Mouse (Mus musculus) neural tube, embryonic 12.5 days (tissue): ENCODE data around the gene Hnrnpul1. TPM values are rescaled to one million over a fixed set of nuclear protein-coding genes. Genes with fewer than 3 reads are reported as not detected.

Experiments used
- ATAC-seq: fragments of 200-750 bp; cut with Nextera tagmentation; 2 replicates; pipeline ENCODE4 v1.8.0; 2017; ENCODE audit warnings: low read depth, mild to moderate bottlenecking, moderate TSS enrichment, moderate library complexity; ENCODE audit not compliant: low FRiP score
- H3K27ac ChIP-seq: fragments of 300-500 bp; sonication (generic); 2 replicates; pipeline ENCODE4 v1.5.1; 2016
- H3K27me3 ChIP-seq: fragments of 300-500 bp; sonication (generic); replicated peaks from 2 replicates; pipeline ENCODE4 v1.6.1; 2016; ENCODE audit warnings: mild to moderate bottlenecking
- H3K36me3 ChIP-seq: fragments of 300-500 bp; sonication (generic); 2 replicates; pipeline ENCODE4 v1.6.1; 2016; ENCODE audit warnings: mild to moderate bottlenecking
- H3K4me1 ChIP-seq: fragments of 300-500 bp; sonication (generic); 2 replicates; pipeline ENCODE4 v1.6.1; 2016
- H3K4me2 ChIP-seq: fragments of 300-500 bp; sonication (generic); replicated peaks from 2 replicates; pipeline ENCODE4 v1.6.1; 2016; ENCODE audit warnings: mild to moderate bottlenecking
- H3K4me3 ChIP-seq: fragments of 300-500 bp; sonication (generic); 2 replicates; pipeline ENCODE4 v1.5.1; 2016
- H3K9ac ChIP-seq: fragments of 300-500 bp; sonication (generic); 2 replicates; pipeline ENCODE4 v1.6.1; 2016; ENCODE audit warnings: mild to moderate bottlenecking
- H3K9me3 ChIP-seq: fragments of 300-500 bp; sonication (generic); 2 replicates; pipeline ENCODE4 v1.6.1; 2016; ENCODE audit warnings: mild to moderate bottlenecking
- WGBS: fragments of 180-500 bp; shearing (Covaris S2); methylation state at CpG from one replicate; pipeline ENCODE4 v1.1.7; 2016; 5-methylcytosine and 5-hydroxymethylcytosine counted together
- polyA plus RNA-seq: library from polyadenylated mRNA; unstranded; fragments of >200 nt; fragmentation: Nextera tagmentation; extraction: Ambion mirVana; gene quantifications from 2 replicates; pipeline ENCODE4 v1.2.1, GENCODE M21; 2016

Hnrnpul1 gene
- polyA plus RNA-seq, 1 experiment from 2014 or later = 67.0 TPM

DNA sequence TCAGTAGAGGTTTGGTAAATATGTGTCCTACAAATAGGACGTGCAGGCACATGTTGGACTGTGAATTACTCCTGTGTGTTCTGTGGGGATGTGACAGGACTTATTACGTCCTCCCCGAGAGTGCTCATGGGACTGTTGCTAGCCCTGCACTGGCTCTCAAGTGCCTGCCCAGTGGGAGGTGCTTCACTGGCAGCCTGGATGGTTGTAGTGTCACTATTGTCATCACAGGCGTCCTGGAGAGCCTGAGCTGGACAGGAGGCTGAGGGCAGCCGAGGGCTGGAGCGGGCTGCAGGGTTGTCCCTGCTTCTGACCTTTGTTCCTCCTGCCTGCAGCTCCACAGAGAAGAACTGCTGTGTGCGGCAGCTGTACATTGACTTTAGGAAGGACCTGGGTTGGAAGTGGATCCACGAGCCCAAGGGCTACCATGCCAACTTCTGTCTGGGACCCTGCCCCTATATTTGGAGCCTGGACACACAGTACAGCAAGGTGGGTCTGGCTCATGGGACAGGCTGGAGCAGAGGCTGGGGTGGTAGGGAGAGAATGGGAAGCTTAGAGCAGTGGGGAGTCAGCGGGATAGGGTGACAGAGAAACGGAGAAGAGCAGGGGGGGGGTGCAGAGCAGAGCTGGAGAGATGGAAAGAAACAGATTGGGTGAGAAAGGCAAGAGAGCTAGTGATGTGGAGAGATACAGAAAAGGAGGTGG, 50.6 kb downstream of the Hnrnpul1 start:
- Histone ChIP-seq H3K36me3 (no peaks in the 10 kb centered on the region), H3K9ac (no peak overlapping the region), H3K4me2 (peak overlapping the region; percentile 68), H3K27ac (no peak overlapping the region), H3K9me3 (no peaks in the 10 kb centered on the region; the same call in 1 of the 2 replicates), H3K4me1 (peaks cover 17% of the 10 kb centered on the region), H3K27me3 (peaks cover 4% of the 10 kb centered on the region), H3K4me3 (peak overlapping the region; percentile 0; the same call in 1 of the 2 replicates)
- 19% methylated on average over 10 of the region's 10 CpGs for WGBS
- 0 out of 2 replicates have a peak, but pooled peaks have one; percentile 23 for ATAC-seq

GRCm38 (mm10) chr7:25702350-25702749, 52.2 kb downstream of the Hnrnpul1 start:
- no peak for ATAC-seq
- no peak overlapping the region for H3K27ac ChIP-seq
- H3K9me3 ChIP-seq = no peaks in the 10 kb centered on the region; the same call in 1 of the 2 replicates
- no peaks in the 10 kb centered on the region for H3K36me3 ChIP-seq
- no peak overlapping the region for H3K4me2 ChIP-seq
- H3K4me3 ChIP-seq = no peak overlapping the region
- H3K9ac ChIP-seq = no peak overlapping the region
- H3K27me3 ChIP-seq = peaks cover 4% of the 10 kb centered on the region
- peaks cover 17% of the 10 kb centered on the region for H3K4me1 ChIP-seq
- WGBS = 98% methylated on average over 2 of the region's 2 CpGs

DNA sequence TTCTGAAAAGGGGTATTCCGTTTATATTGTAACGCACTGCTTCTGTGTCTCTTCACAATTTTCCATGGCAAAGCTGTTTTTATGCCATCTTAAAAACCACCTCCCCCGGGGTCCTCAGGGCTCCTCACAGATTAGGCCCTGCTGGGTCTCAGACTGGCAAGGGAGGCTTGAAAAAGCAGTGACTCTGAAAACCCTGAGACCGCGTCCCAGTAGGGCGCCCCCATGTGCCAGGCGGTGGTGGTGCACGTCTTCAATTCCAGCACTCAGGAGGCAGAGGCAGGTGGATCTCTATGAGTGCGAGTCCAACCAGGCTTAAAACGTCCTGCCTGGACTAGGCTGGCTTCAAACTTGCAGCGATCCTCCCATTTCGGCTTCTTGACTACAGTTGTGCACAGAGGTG, 53.8 kb downstream of the Hnrnpul1 start:
- ATAC-seq = no peak
- 76% methylated on average over 12 of the region's 12 CpGs for WGBS
- no peaks in the 10 kb centered on the region for H3K36me3 ChIP-seq
- H3K27ac ChIP-seq = no peak overlapping the region
- H3K4me2 ChIP-seq = no peak overlapping the region
- no peaks in the 10 kb centered on the region; the same call in 1 of the 2 replicates for H3K9me3 ChIP-seq
- no peak overlapping the region for H3K9ac ChIP-seq
- no peak overlapping the region for H3K4me3 ChIP-seq
- H3K4me1 ChIP-seq = peaks cover 17% of the 10 kb centered on the region
- peaks cover 4% of the 10 kb centered on the region for H3K27me3 ChIP-seq

DNA sequence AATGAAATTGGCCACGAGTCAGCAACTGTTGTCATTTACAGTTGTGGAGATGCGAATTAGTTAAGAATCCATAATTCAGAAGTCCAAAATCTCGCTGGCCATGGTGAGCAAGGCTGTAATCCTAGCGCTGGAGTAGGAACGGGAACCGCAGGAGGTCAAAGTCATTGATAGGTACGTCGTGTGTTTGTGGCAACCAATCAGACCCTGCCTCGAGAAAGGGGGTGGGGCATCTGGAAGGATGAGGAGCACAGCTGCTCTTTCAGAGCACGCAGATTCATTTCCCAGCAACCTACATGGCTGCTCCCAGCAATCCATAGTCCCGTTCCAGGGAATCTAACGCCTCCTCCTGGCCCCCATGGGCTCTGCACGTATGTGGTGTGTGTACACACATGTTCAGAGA, 54.7 kb downstream of the Hnrnpul1 start:
- WGBS = 51% methylated on average over 13 of the region's 13 CpGs
- no peaks in the 10 kb centered on the region for H3K36me3 ChIP-seq
- ATAC-seq = no peak

GRCm38 (mm10) chr7:25694104-25694503, 60.5 kb downstream of the Hnrnpul1 start:
- Histone ChIP-seq H3K4me1 (peaks cover 3% of the 10 kb centered on the region; the same call in 1 of the 2 replicates), H3K27ac (no peak overlapping the region), H3K9me3 (no peaks in the 10 kb centered on the region), H3K4me2 (no peak overlapping the region), H3K9ac (no peak overlapping the region), H3K36me3 (no peaks in the 10 kb centered on the region), H3K4me3 (no peak overlapping the region), H3K27me3 (peaks cover 24% of the 10 kb centered on the region)
- ATAC-seq = no peak
- WGBS = 58% methylated on average over 8 of the region's 8 CpGs

More for the DNA sequence above, 54.7 kb downstream of the Hnrnpul1 start:
- H3K9me3 ChIP-seq = no peaks in the 10 kb centered on the region; the same call in 1 of the 2 replicates
- no peak overlapping the region for H3K4me2 ChIP-seq
- H3K4me1 ChIP-seq = peaks cover 13% of the 10 kb centered on the region
- no peak overlapping the region for H3K27ac ChIP-seq
- H3K4me3 ChIP-seq = no peak overlapping the region
- H3K9ac ChIP-seq = no peak overlapping the region
- peaks cover 4% of the 10 kb centered on the region for H3K27me3 ChIP-seq

DNA sequence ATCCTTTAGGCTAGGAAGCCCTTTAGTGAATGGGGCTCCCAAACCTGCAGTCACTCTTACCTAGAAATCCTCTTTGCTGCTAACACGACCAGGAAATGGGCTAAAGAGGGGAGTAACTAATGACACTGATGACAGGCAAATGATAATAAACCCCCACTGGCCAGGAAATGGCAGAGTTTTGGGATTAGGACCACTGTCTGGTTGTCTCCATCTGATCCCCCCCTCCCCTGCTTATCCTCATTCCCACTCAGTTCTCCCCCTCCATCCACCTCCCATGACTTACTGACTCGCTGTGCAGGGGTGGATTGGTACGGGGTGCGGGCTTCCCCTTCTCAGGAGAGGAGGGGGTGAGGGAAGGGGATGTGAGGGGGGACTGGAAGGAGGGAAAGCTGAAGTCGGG, 64.5 kb downstream of the Hnrnpul1 start:
- Histone ChIP-seq H3K9me3 (no peaks in the 10 kb centered on the region), H3K36me3 (no peaks in the 10 kb centered on the region), H3K9ac (no peak overlapping the region), H3K4me3 (no peak overlapping the region), H3K4me2 (peak overlapping the region; percentile 79; the same call in 1 of the 2 replicates), H3K27me3 (peaks cover 65% of the 10 kb centered on the region), H3K27ac (no peak overlapping the region), H3K4me1 (peaks cover 32% of the 10 kb centered on the region)
- no peak for ATAC-seq
- WGBS = 27% methylated on average over 5 of the region's 5 CpGs

- peak overlapping the region; percentile 79 for H3K4me2 ChIP-seq
- H3K4me3 ChIP-seq = peak overlapping the region; percentile 45
- H3K9ac ChIP-seq = no peak overlapping the region
- 11% methylated on average over 12 of the region's 12 CpGs for WGBS
- no peak for ATAC-seq
- no peaks in the 10 kb centered on the region for H3K9me3 ChIP-seq
- peaks cover 32% of the 10 kb centered on the region for H3K4me1 ChIP-seq
- peaks cover 65% of the 10 kb centered on the region for H3K27me3 ChIP-seq
- no peaks in the 10 kb centered on the region for H3K36me3 ChIP-seq
- no peak overlapping the region for H3K27ac ChIP-seq
These were observed 64.9 kb downstream of the Hnrnpul1 start for GRCm38 (mm10) chr7:25689603-25690021.

GRCm38 (mm10) chr7:25688810-25689586, 65.6 kb downstream of the Hnrnpul1 start:
- Histone ChIP-seq H3K9ac (peak overlapping the region; percentile 47), H3K4me1 (peaks cover 32% of the 10 kb centered on the region), H3K36me3 (no peaks in the 10 kb centered on the region), H3K4me2 (peak overlapping the region; percentile 79), H3K4me3 (peak overlapping the region; percentile 45), H3K9me3 (no peaks in the 10 kb centered on the region), H3K27me3 (peaks cover 65% of the 10 kb centered on the region), H3K27ac (no peak overlapping the region)
- WGBS = under 1% methylated on average over 51 of the region's 52 CpGs
- no peak for ATAC-seq

GRCm38 (mm10) chr7:25687811-25688401, 66.7 kb downstream of the Hnrnpul1 start:
- H3K27me3 ChIP-seq = peaks cover 65% of the 10 kb centered on the region
- ATAC-seq = no peak
- no peak overlapping the region for H3K27ac ChIP-seq
- peaks cover 32% of the 10 kb centered on the region for H3K4me1 ChIP-seq
- H3K9me3 ChIP-seq = no peaks in the 10 kb centered on the region
- under 1% methylated on average over 47 of the region's 47 CpGs for WGBS
- H3K4me3 ChIP-seq = peak overlapping the region; percentile 45
- no peaks in the 10 kb centered on the region for H3K36me3 ChIP-seq
- peak overlapping the region; percentile 79 for H3K4me2 ChIP-seq
- peak overlapping the region; percentile 51 for H3K9ac ChIP-seq

DNA sequence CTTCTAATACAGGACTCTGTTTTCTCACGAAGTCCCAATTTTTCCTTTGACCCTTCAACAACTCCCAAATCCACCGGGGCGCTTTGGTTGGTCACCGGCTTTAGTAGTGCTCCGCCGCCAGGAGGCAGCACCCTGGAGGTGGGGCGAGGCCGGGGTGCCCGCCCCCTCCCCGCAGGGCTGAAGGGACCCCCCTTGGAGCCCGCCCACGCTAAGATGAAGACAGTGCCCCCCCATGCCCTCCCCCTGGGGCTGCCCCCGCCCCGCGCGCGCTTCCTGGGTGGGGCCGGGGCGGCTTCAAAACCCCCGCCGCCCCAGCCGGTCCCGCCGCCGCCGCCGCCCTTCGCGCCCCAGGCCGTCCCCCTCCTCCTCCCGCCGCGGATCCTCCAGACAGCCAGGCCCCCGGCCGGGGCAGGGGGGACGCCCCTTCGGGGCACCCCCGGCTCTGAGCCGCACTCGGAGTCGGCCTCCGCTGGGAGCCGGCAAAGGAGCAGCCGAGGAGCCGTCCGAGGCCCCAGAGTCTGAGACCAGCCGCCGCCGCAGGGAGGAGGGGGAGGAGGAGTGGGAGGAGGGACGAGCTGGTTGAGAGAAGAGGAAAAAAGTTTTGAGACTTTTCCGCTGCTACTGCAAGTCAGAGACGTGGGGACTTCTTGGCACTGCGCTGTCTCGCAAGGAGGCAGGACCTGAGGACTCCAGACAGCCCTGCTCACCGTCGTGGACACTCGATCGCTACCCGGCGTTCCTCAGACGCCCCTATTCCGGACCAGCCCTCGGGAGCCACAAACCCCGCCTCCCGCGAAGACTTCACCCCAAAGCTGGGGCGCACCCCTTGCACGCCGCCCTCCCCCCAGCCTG, 67.7 kb downstream of the Hnrnpul1 start, which contains the start of gene Tgfb1:
Gene Tgfb1, plus strand, starts transcription at position 323 of the 852 bp plus-strand sequence.
- Histone ChIP-seq H3K36me3 (no peaks in the 10 kb centered on the region), H3K4me1 (peaks cover 32% of the 10 kb centered on the region), H3K9ac (peak within 1 kb of the TSS; percentile 54), H3K4me3 (peak within 1 kb of the TSS; percentile 45), H3K27me3 (peaks cover 61% of the 10 kb centered on the region), H3K27ac (no peak within 1 kb of the TSS), H3K4me2 (peak within 1 kb of the TSS; percentile 79), H3K9me3 (no peaks in the 10 kb centered on the region)
- 2% methylated on average over 64 of the region's 69 CpGs for WGBS
- ATAC-seq = no peak

GRCm38 (mm10) chr7:25685926-25686470, 68.6 kb downstream of the Hnrnpul1 start:
- no peak for ATAC-seq
- 68% methylated on average over 21 of the region's 21 CpGs for WGBS
- peaks cover 36% of the 10 kb centered on the region for H3K4me1 ChIP-seq
- H3K27ac ChIP-seq = no peak overlapping the region
- peak overlapping the region; percentile 79 for H3K4me2 ChIP-seq
- H3K9me3 ChIP-seq = no peaks in the 10 kb centered on the region
- H3K36me3 ChIP-seq = no peaks in the 10 kb centered on the region
- H3K4me3 ChIP-seq = no peak overlapping the region
- no peak overlapping the region for H3K9ac ChIP-seq
- peaks cover 60% of the 10 kb centered on the region for H3K27me3 ChIP-seq
